Mouse (Mus musculus) olfactory bulb, adult 2 months (tissue): Measurements from ENCODE around the gene Nek4.

Experiments used
- CTCF ChIP-seq: fragments of 200-500 bp; IDR thresholded peaks from 2 replicates; pipeline ENCODE4 v1.5.1; 2012; ENCODE audit warnings: low read depth, mild to moderate bottlenecking, low read length, moderate library complexity; ENCODE audit not compliant: insufficient read depth
- POLR2A ChIP-seq: fragments of 200-500 bp; IDR thresholded peaks from 2 replicates; pipeline ENCODE4 v1.6.1; 2012; ENCODE audit warnings: mild to moderate bottlenecking, low read depth, low read length, moderate library complexity; ENCODE audit not compliant: insufficient read depth

- TF ChIP-seq CTCF (no peak), POLR2A (no peak)
Measured at GRCm38 (mm10) chr14:30976222-30976621, 25.0 kb downstream of the Nek4 start.
